12 mouse cellular contexts compared by ENCODE assay signal in genomic region chr5:37076692-37077329, GRCm38 (mm10). TPM values are rescaled to one million over a fixed set of nuclear protein-coding genes. Genes with fewer than 3 reads are reported as not detected.
DNase-seq lines count a peak whose midpoint lies in the region; ATAC-seq and TF ChIP-seq lines count a peak whose summit lies in the region.
"Had no signal": no experiment of that assay in that cellular context is flagged by ENCODE, and none has a peak within 500 bp of the region (broad histone marks: within the 10 kb centered on the region; RNA-seq: fewer than 3 reads in every experiment).

No protein-coding gene starts in this region.

- no peak overlapping the region for H3K9ac ChIP-seq in intestine, embryonic 15.5 days

- no peak for TF ChIP-seq CTCF in layer of hippocampus, adult 2 months (conservative IDR thresholded peaks at IDR 0.05)

- WGBS in intestine, embryonic 15.5 days = 52% methylated on average over 12 of the region's 12 CpGs

- 0 out of 2 replicates have a peak, but pooled peaks cover 2% of the 10 kb centered on the region for H3K4me1 ChIP-seq in intestine, embryonic 15.5 days (replicated peaks)

- H3K4me2 ChIP-seq in intestine, embryonic 15.5 days (replicated peaks) = no peak overlapping the region

- no peaks in the 10 kb centered on the region for H3K27me3 ChIP-seq in intestine, embryonic 15.5 days (replicated peaks)

- H3K27ac ChIP-seq in layer of hippocampus, adult 2 months = peak overlapping the region; percentile 80
- no peak overlapping the region for H3K27ac ChIP-seq in intestine, embryonic 15.5 days

- no peaks in the 10 kb centered on the region for H3K9me3 ChIP-seq in intestine, embryonic 15.5 days

- DNase-seq in layer of hippocampus, adult 2 months (ENCODE audit: low spot score in 2 of 2) = peak in 1 of 2 experiments; percentile 42
- DNase-seq in layer of hippocampus, postnatal 25 days (ENCODE audit: extremely low spot score in 1 of 2, low spot score in 1 of 2) = no peak
- DNase-seq in brain, adult 2 months (ENCODE audit: low read depth, low spot score) = peak; percentile 85
- DNase-seq in MN1 (ENCODE audit: low spot score) = no peak
- no peak for DNase-seq in heart, adult 9 months (ENCODE audit: low spot score in 2 of 2)
- DNase-seq: adrenal gland, postnatal 10 days; spleen, adult 18-20 months had no signal

- 0 out of 2 replicates have a peak overlapping the region, but pooled peaks have one; percentile 5 for H3K4me3 ChIP-seq in layer of hippocampus, adult 2 months
- H3K4me3 ChIP-seq in intestine, embryonic 15.5 days (replicated peaks) = no peak overlapping the region

- no peaks in the 10 kb centered on the region for H3K36me3 ChIP-seq in intestine, embryonic 15.5 days
- H3K36me3 ChIP-seq: G1E had no signal

- ATAC-seq in intestine, embryonic 15.5 days = peak; percentile 59
- peak; percentile 67 for ATAC-seq in megakaryocyte progenitor cell, adult 5-6 weeks (replicated peaks; ENCODE audit: poor library complexity)
- no peak for ATAC-seq in erythroblast, adult 5-6 weeks (replicated peaks; ENCODE audit: low FRiP score, poor library complexity, severe bottlenecking)

RNA-seq across cellular contexts. Expression of gene Gm1043, which starts 8.4 kb away (rescaled TPM):
- 10 to 100 TPM; 31.8 to 33.1 TPM for total RNA-seq in layer of hippocampus, adult 2 months (2021)
- 10 to 100 TPM; 21.4 to 28.8 TPM for total RNA-seq in layer of hippocampus, postnatal 25 days (2021)
- polyA plus RNA-seq in intestine, embryonic 15.5 days (2015; fragmentation: Nextera tagmentation; extraction: Ambion mirVana) = 0.01 and 0.05 TPM in 2 replicates
- not detected in 2 replicates for total RNA-seq in megakaryocyte progenitor cell, adult 5-6 weeks (2015)
- not detected in 2 replicates for total RNA-seq in megakaryocyte progenitor cell, adult 5-6 weeks (2017)
- not detected in 2 replicates for total RNA-seq in erythroblast, adult 5-6 weeks (2015; ENCODE audit: low replicate concordance)
- not detected in 2 replicates for total RNA-seq in erythroblast, adult 5-6 weeks (2017; ENCODE audit: low replicate concordance)
- polyA plus RNA-seq: G1E; heart, postnatal 0 days had no signal

Comparison
In these comparisons a context has a peak if more than half of its experiments do, and no peak if none do; other contexts are left out.
1. RNA of gene Gm1043, which starts 8.4 kb away (total RNA-seq): 31.8 to 33.1 TPM in layer of hippocampus, adult 2 months and 21.4 to 28.8 TPM in layer of hippocampus, postnatal 25 days; not detected in megakaryocyte progenitor cell, adult 5-6 weeks and not detected in erythroblast, adult 5-6 weeks; every median in the first group is over 10 times any median in the second.